Mouse (Mus musculus) heart, postnatal 0 days (tissue): ENCODE measurements around the gene Ccdc167.

Experiments used
- CTCF ChIP-seq: IDR thresholded peaks from 2 replicates; pipeline ENCODE4 v1.5.1; 2016; ENCODE audit warnings: antibody characterized with exemption, control low read depth, low read depth
- EP300 ChIP-seq: IDR thresholded peaks from 2 replicates; pipeline ENCODE4 v1.6.1; 2016; ENCODE audit warnings: antibody characterized with exemption, low read depth

- no peak for TF ChIP-seq EP300
- TF ChIP-seq CTCF: no peak
Measured at GRCm38 (mm10) chr17:29687373-29687772, 29.5 kb downstream of the Ccdc167 start.
